Mouse (Mus musculus) kidney, postnatal 4 days (tissue): ENCODE measurements at regions not wholly inside any gene's neighbourhood (a gene's known extent, or its start where the extent isn't known, plus 50 kb on each side); places are given as distances from the start of the nearest gene placed in this dataset.
A peak's percentile ranks its signal among the peaks of the same experiment; 100 is the strongest.
"Not testable (repeated sequence)": the region's sequence is repeated elsewhere in the genome, so short reads cannot be mapped to it uniquely, and the experiment has no call there.

Experiments
- DNase-seq, 2 experiments: peaks; one replicate each; pipeline ENCODE4 v3.0.0; 2021; ENCODE audit warnings: mixed read lengths in 2 of 2

DNA sequence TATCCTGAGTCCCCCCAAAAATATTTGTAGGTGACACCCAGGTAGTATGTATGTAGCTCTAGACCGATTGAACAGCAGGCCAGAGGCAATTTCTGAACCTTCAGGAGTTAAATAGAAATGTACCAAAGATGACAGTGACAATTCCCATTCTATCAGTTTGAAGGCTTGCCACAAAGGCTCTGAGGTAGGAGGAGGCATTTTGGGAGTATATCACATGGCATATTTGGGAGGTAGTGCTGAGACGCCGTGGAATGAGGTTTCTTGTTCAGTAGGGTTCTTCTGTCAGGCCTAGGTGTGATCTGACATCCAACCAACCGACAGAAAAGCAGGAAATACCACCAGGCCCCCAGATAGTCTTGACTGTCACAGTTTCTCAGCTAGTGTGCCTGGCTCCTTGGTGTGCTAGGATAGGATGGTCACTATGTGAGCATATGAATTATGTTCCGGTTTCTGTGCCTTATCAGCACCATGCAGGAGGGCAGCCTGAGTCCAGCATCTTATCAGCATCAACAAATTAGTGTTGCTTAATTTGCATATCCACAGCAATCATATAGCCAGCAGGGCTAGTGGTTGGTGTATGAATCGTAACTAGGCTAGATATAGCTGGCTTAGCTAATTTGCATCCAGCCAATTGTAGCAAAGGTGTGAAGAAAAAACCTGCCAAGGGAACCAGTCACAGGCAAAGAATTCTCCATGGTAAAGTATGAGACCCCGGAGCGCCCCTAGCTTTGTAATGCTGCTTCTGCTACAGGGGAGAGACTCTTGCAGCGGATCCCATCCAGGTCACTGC, 136.3 kb upstream of the Bcor start:
- DNase-seq: no peak

DNA sequence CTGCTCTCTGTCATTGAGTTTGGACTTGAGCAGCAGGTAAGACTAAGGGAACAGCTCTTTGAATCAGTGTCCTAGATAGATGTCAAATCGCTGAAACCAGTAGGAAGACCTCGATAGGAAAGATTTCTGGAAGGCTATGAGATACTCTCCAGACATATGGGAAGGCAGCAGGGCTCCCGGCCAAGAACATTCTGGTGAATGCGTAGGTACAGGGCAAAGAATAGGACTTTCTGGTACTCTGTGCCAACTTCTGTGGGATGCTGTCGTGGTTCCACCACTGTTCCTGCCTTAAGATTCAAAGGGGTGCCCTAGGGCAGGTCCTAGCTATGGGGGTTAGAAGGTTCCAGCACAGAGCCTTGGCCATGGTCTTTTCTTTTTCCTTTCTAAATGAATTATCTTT, 138.5 kb upstream of the Bcor start:
- no peak for DNase-seq

DNA sequence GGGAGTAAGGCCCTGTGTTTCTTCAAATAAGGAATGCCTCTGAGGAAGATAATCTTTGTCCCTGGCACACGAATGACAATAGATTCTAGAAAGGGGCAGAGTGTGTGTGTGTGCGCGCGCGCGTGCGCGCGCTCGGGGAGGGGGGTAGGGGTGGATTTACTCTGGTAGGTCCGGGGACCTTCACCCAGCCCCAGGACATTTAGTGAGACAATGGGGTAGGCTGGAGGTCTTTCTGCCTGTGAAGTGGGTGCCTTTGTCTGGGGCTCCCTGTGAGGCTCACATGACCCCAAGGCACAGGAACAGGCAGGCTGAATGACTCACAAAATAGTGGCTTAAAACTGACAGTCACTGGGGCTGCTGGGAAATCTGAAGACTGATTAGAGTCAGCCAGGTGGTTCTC, 139.1 kb upstream of the Bcor start:
- DNase-seq: no peak

DNA sequence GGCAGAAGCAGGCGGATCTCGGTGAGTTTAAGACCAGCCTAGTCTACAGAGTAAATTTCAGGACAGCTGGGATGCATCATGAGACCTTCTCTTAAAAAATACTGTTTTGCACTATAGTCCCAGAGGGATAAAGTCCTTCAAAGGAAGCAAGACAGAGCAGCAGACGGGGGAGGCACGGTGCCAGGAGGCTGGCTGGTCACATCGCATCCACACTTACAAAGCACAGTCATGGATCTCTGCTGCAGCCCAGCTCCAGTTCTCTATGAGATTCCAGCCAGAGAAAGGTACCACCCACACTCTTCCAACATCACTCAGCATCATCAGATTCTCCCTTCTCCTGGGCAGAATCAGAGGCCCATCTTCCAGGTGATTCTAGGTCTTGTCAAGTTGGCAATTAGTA, 144.5 kb upstream of the Bcor start:
- DNase-seq: peak; percentile 31 to 50

DNA sequence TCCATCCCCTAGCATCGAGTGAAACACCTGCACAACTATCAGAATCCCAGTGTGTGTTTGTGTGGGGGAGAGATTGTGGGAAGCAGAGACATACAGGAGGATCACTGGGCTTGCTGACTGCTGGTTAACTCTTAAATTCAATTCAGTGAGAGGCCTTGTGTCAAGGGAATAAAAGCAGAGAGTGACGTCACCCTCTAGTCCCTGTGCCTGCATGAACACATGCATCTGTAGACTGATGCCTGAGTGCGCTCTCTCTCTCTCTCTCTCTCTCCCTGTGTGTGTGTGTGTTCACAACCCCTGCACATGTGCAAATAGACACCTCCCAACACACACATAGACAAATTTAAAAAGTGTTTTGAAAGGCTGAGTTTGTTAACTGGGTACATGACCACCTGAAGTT, 146.8 kb upstream of the Bcor start:
- no peak for DNase-seq

DNA sequence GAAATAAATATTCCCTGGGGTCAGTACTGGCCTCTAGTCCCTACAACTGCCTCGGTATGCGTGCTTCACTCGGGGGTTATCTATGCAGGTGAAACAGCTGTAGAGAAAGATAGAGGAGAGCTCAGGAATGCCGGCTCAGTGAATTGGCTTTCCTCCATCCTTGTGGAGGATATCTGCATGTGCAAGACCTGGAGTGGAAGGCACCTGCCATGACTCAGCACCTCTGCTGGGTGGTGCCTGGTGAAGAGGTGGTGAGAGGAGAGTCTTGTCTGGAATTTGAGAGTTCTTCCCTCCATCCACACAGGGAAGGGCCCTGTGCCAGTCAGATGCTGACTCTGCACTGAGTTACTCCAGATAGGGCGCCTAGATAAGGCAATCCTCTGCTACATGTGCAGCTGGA, 152.4 kb upstream of the Bcor start:
- DNase-seq: no peak

DNA sequence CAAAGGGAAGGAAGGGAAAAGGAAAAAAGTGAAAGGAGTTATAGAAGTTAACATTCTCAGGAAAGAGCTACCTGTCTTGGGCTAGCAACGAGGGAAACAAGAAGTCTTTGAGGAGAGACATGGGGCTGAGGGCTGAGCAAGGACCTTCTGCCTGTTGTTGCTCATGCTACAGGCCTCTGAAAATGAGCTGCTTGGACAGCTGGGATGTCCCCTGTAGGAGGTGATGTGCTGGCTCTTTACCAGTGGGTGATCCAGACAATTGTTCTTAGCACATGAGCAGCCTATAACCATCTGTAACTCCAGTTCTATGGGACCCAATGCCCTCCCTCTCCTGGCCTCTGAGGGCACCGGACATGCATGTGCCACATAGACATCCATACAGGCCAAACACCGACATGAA, 155.5 kb upstream of the Bcor start:
- DNase-seq: no peak

DNA sequence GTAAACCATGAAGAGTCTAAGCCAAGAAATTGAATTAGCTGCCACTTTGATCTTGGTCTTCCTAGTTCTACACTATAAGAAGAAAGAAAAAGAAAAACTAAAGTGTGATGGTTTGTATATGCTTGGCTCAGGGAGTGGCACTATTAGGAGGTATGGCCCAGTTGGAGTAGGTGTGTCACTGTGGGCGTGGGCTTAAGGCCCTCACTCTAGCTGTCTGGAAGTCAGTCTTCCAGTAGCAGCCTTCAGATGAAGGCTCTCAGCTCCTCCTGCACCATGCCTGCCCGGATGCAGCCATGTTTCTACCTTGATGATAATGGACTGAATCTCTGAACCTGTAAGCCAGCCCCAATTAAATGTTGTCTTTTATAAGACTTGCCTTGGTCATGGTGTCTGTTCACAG, 157.3 kb upstream of the Bcor start:
- DNase-seq: not testable (repeated sequence)

DNA sequence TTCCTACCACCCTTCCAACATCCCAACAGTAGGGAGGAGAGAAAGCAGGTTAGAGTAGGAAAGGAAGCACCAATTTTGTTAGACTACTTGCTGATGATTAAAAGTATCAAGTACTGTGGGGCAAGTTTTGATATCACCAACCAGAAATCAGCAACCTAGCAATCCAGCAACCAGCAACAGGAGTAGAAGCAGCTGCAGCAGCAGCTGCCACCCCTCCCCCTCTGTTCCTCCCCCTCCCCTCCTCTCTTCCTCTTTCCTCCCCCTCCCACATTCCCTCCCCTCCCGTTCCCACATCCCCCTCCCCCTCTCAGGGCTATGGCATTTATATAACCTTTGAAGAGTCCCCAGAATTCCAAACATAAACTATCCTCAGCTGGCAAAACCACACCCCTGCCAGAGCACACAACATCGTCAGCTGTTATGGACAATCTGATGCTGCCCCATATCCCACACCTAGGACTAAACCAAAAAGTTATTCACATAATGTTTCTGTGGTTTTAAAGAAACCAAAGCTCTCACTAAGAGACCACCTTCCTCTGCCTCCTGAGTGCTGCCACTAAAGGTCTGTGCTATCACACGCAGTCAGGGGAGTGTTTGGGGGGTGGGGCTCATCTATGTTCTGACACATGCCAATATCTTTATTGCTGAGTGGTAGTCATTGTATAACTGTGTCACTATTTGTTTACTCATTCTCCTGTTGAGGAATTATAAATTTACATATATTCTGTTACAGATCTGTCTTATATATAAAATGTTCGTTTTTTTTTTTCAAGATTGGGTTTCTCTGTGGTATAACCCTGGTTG, 158.9 kb upstream of the Bcor start:
- DNase-seq: no peak

DNA sequence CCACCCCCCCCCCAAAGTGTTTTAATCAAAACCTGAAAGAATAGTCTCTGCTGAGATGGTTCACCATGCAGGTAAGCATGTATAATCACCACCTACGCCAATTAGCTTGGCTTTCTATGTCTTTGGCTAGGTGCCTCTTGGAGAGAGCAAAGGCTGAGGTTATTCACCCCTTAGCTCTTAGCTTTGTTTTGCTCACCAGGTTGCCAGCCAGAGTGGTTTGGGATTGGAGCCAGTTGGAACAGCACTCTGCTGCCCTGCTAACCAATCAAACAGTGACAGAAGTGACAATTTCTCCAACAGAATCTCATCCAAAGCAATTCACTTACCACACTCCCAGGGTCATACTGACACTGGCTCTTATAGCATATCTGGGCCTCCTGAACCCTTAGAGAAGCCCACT, 162.3 kb upstream of the Bcor start:
- DNase-seq: no peak

DNA sequence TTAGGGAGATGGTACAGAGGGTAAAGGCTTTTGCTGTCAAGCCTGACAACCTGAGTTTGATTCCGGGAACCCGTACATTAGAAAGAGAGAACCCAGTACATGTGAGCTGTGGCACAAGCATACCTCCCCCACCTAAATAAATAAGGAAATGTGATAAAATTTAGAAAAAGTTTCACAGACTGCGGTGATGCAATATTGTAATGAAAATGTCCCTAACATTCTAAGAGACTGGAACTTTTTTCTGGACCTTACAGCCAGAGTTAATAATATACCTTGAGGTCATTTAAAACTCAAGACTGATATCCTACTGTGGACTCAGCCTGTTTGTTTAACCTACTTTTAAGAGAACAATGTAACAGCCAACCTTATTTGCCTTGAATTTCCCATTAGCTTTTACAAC, 163.1 kb upstream of the Bcor start:
- DNase-seq: no peak

DNA sequence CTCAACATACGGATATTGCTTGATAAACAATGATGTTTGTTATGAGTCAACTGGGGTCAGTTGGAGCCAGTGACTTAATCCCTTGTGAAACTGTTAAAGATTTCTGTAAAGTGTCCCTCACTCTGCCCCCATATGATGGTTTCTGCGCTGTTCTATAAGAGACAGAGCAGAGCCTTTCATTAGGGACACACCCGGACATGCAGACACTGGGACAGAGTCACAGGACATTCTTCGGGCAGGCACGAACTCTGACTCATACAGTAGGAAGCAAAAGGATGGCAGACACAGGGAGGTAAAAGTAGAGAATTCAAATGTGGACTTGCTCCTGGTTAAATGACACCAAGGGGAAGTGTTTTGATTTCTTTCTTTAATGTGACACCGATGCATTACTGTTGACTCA, 163.7 kb upstream of the Bcor start:
- no peak for DNase-seq

DNA sequence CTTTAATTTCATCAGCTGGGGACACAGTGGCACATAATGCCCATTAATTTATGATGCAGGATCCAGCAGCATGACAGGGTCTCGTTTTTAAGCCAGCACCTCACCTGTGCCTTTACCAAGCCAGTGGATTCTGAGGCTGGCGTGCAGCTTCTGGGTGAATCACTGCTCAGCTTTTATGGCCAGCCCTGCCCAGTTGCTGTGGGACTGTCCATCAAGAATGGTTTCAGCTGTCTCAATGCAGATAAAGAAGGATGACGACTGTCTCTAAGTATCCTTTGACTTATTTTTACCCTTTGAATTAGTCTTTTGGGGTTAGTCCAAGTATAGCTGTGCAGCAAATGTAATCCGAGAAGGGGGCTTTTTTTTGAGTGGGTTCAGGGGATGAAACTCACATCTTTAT, 167.3 kb upstream of the Bcor start:
- no peak for DNase-seq

DNA sequence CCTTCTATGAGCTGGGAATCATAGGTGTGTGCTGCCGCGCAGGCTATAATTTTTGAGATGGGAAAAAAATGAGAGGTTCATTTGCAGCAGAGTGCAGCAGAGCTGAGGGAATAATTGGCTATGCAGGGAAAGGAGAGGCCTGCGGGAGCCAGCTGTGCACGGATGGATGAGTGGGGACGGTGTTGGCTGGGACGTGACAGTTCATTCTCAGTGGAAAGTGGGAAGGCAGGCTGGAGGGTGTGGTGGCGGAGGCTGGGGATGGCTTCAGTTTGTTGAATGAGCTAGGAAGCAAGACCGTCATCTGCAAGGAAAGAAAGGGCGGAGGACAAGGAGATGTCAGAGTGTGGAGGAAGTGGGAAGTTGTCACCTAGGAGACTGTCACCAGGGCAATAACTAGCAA, 180.4 kb upstream of the Bcor start:
- no peak for DNase-seq

DNA sequence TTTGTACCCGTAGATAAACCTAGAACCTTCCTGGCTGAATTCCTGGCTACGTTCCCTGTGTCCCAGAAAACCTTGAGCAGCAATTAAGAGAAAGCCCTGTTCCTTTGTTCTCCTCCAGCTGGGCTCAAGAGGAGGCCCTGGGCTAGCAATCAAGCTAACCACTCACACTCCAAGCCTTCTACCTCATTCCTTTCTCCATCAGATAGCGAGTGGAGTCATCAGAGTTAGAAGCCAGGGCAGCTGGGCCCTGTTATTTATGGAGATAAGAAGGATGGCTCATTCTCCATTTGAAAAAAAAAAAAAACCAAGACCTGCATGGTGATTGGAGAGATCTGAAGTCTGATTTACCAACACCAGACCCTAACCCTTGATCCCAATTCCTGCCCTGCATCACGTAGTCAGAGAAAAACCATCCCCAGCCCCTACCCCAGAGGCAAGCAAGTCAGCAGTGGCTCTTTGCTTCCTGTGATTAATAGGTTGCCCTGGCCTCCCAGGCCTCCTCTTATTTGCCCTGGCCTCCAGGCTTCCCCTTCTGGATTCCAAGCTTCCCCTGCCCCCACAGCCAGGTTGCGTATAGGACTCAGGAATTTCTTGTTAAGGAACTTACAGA, 181.3 kb upstream of the Bcor start:
- DNase-seq: peak in 1 of 2 experiments; percentile 16

DNA sequence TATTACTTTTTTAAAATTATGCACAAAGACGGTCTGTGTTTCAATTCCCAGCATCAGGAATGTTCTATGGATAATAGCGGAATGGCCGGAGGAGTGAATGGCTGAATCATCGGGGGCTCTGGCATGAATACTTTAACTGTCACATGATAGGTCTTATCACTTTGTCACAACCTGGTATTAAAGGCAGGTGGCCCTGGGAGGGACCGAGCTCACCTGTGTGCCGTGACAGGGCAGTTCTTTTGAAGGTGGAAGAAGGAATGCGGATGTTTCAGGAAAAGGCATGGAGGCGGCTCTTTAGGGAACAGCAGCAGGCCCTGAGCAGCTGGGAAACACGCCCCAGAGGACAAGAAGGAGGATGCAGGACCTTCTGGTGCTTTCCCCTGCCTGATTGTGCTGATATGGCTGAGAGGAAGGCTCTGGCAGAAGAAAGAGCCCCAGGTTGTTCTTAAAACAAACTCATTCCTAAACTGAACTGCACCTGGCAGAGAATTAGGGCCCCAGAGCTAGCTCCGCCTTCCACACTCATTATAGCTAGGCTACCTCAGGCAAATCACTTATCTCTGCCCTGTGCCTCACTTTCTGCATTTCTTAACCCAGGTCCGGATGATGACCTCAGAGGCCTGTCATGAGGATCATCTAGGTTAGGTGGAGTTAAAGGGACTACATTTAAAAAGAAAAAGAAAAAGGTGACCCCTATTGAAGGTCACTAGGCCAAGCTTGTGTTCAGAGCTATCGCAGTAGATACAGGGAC, 184.8 kb upstream of the Bcor start:
- no peak for DNase-seq

DNA sequence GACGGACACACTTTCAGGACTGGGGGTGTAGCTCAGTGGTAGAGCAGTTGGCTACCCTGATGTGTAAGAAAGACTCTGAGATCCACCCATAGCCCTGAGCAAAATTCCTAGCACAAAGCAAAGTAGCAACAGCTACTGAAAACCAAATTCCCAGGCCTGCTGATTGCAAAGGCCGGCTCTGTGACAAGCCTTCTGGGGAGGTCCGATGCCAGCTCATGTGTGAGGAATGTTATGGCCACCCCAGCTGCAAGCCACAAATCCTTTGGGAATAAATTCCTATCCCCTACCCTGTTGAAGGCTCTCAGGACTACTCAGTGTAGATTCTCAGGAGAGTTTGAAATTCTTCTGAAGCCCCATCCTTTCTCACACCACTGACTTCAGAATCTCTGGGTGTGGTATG, 186.7 kb upstream of the Bcor start:
- DNase-seq: no peak

DNA sequence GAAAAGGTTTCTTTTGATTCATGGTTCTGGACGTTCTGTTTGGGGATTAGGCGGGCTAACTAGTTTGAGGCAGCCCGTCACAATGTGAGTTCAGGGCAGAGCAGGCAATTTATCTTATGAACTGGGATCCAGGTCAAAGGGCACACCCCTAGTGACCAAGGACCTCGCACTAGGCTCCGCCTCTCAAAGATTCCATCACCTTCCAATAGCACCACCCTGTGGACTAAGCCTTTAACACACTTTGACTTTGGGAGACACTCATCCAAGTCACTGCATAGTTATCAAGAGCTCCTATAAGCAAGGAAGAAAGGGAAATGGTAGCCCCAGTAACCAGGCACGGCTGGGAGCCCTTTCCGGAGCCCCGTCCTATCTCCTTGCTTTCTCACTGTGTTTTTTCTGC, 188.0 kb upstream of the Bcor start:
- no peak for DNase-seq

DNA sequence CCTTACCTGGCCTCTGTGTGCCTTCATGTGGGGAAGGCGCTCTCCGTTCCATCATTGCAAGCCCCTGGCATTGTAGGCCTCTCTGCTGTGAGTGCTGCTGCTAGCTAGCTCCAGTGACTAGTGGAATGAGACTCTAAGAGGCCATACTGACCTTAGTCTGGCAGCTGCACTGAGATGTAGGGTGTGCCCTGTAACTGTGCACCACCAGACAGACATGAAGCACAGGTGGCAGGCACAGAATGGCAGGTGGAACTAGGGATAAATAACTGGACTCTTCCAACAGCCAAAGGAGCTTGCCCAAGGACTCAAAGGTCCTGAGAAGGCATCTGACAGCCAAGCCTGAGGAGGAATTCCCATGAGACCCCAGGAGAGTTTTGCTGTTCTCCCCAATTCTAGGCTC, 194.7 kb upstream of the Bcor start:
- no peak for DNase-seq

DNA sequence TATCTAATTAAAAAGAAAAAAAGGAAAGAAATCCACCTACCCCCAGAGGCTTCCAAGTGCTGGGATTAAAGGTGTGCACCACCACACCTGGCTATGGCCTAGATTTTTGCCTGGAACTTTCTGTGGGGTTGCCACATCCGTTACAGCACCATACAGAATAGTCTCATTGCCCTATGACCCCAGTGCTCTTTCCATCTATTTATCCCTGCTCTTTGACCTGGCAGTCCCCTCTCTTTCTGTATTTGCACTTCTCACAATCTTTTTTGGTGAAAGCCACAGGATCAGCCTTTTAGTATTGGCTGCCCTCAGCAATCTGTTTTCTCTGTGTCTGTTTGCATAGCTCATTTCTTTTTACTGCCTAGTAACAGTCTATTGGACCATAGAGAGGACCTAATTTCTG, 197.9 kb upstream of the Bcor start:
- DNase-seq: no peak

DNA sequence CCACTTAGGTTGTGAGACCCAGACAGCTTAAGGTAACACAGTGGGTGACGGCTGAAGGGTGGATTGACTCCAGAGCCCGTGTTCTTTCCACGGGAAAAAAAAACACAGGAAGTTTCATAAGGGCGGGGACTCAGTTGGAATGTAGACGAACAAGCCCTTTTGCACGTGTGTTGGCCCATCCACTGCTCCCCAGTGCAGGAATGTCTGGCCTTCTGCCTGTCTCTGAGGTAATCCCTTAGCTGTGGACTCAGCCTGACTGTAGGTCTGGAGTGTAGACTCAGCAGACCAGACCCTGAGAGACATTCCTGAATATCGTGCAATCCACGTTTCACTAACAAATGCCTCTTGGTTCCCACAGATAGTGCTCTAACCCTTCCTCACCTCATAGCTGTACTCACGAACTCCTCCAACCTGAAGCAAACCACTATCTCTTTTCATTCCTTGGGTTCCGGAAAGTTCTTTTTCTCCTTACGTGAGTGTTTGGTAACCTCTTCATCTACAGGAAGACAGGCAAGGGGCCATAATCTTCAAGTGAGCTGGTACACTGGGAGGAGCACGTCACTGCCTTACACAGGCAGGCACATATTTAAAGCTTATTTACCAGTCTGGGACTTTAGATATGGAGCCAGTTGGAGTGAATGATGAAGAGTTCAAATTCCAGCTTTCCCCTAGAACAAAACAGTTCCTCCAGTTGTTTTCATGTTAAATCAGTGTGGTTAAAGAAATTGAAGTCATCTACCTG, 205.6 kb upstream of the Bcor start:
- DNase-seq: no peak

DNA sequence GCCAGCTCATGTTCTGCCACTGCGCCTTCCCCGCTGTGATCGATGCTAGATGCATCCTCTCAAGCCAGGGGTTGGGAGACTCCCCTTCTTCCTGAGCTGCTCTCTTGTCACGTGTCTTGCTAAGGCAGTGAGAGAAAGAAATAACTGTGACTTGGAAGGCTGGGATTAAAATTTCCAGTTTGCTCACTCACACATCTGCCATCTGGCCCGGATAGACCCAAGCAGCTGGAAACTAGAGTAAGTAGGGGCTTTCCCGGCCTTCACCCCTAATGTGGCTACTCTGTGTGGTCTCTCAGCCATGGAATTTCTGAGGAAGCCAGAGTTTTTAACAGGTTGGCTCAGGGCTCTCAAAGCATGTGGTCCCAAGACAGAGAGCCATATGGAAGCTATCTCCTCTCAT, 206.6 kb upstream of the Bcor start:
- no peak for DNase-seq

DNA sequence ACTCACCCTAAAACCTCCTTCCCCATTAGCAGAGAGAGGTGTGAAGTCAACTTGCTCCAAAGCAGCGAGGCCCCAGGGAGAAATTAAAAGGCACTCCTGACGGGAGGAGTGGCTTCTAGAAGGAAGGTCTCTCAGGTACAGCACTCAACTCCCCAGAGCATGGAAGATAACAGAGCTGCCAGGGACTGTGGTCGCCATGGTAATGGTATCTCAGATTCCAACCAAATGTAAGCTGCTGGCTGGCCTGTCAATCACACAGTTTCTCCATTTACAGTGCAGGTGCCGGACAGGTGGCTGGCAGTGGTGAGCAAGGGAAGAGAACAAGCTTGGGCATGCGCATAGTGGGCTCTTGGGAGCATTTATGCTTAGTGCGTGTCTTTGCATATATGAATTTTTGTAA, 213.5 kb upstream of the Bcor start:
- no peak for DNase-seq
